Mouse (Mus musculus): ENCODE data around the gene Plekhf1.

Gene Plekhf1

DNA sequence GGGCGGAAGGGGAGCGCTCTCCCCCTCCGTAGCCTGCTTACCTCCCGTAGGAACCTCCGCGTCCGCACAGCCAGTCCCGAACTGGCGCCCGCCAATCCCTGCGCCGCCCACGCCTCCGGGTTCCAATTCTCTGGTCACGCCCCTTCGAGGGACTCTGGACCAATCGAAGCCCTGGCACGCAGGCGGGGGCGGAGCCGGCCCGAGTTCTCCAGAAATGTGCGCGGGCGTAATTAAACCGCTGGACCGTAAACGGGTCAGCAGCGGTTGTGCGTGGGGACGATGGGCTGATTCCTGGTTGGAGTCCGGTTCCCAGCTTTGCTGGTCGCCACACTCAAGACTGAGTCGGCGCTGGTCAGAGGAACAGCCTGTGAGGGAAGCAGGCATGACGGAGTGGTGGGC is at the start of gene Plekhf1:
Gene Plekhf1, minus strand, starts transcription at position 117 of the 399 bp plus-strand sequence.
- DNase-seq (ENCODE audit: low read depth, low spot score), result peak; percentile 51

DNA sequence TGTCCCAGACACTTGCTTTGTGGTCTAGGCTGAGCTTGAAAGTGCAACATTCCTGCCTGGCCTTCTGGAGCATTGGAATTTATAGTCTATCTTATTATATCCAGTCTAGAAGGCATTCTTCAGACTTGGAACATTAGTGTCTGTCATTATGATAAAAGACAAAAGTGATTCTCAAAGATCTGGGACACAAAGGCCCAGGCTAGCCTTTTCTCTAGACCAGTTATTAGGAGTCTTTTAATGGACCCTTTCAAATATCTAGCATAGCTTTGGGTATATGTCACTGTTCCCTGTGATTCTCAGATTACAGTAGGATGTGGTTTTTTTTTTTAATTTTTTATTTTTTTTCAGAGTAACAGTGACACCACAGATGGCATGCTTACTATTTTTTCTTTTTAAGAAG is 44.7 kb upstream of the Plekhf1 start:
- DNase-seq (ENCODE audit: low read depth, low spot score), result no peak

DNA sequence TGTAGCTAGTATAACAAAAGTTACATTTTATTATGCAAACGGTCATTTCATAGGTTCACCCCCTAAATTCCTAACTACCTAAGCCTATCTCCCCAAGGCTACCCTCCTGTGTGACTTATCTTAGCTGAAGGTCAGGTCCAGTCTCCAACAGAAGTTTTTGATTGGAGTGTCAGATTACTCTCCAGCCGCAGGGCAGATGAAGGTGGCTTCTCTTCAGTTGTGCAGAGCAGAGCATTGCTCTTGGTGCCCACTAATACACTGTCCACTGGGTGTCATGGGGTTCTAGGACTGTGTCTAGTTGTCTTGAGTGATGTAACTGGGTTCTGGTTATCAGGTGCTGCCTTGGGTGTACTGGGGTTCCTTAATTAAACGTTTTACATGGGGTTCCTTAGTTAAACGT is 44.0 kb upstream of the Plekhf1 start:
- peak; percentile 4 for DNase-seq (ENCODE audit: low read depth, low spot score)

DNA sequence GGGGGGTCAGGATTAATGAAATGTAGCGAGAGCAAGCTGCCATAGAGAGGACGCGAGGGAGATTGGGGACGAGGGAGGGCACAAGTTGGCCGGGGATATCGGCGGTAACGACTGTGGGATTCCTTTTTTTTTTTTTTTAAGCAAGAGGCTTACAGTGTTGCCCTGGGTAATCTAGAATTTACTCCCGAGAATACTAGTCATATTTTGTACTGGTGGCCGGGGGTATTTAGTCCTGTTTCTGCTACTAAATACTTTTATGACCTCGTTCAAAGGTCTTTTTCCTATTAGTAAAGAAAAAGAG is 43.6 kb upstream of the Plekhf1 start:
- no peak for DNase-seq (ENCODE audit: low read depth, low spot score)

DNA sequence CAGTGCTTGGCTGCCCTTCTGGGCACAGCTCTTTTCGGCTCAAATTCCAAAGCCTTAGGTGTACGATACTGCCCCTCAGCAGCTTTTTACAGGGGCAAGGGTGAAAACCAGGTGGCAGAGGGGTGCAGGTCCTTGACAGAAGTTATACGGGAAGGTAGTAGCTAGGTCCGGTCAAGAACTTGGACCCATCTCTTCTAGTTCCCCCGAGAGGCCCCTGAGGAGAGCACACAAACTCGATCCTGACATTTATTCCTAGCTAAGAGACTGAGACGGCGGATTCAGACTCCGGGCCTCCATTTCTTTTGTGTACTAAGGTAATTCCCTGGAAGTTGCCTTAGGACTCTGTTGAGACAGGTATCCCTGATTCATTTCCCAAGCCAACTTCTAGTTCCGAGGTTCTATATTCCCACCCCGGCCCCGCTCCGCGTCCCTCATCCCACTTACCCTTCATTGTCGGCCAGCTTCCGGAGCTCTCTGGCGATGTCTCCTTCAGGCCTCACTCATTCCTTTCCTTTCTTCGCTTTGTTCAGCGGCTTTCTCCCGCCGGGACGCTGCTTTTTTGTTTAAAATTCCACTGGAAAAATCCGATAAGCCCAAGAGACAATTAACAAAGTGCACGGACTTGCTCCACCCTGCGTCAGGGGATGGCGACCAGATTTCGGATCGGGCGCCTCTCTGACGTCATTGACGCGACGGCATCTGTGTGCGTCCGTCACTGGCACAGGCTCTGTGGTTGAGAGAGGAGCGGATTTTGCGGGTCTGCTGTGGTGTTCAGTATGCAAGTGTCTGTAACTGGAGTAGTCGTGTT is 43.1 kb upstream of the Plekhf1 start, which contains the start of gene Pop4:
Gene Pop4, minus strand, starts transcription at position 721 of the 808 bp plus-strand sequence.
- DNase-seq (ENCODE audit: low read depth, low spot score), result peak; percentile 75

DNA sequence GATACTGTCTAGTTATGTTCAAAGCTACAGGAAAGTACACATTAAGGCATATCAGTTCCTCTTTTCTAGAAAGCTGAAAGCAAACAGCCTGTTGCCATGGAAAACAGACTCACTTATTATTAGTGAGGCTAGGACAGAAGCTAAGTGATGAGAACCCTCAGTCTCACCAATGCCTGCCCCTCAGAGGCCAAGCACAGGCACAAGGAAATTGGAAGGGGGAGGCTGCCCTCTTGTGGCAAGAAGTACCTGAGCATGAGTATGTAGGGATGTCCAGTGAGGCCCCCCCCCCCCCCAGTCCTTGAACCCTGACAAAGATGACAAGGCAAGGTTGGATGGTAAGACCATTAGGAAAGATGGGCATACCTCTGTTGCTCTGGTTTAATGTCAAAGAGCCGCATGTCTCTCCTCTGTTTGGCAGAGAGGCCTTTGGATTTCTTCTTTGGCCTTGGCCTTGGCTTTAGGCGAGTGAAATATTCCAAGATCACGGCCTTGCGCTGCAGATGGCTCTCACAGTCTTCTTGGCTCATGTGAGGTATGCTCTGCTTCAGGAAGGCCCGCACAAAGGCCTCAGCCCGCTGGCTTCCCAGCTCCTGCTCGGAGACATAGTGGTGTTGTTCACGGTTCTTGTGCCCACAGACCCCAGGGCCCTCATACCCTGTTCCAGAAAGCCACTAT is 39.3 kb upstream of the Plekhf1 start:
- DNase-seq (ENCODE audit: low read depth, low spot score), result no peak

DNA sequence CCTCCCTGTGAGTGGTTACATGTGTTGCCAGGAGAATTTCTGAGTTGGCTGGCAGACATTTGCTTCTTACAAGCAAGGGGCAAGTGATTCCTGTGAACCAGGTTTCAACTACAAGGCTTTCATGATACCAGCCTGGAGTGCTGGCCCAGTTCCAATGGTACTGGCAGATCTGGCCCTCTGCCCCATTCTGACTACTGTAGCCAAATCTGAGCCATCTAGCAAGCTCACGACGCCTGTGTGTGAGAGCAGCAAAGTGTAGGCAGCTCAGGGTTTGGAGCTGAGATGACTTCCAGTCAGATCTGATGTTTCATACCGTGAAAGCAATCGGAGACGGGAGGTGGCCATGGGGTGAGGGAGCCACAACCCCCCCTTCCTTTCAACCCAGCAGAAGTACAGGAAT is 34.6 kb upstream of the Plekhf1 start:
- DNase-seq (ENCODE audit: low read depth, low spot score), result no peak

DNA sequence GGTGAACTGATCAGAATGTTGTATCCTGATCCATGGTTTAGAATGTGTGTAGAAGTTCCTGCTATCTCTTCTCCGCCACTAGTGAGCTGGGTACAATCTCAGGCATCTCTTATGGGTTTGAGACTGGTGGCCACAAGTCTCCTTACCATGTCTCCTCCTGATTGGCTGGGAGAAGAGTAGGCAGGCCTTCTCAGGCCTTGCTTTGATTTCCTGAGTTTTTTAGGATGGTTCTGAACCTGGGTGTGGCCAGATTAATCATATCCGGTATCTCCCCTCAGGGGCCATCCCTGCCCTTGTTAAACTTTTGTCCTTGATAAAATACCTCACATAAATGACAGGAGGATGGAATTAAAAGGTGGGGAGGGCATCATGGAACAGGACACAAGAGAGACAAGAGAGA is 31.8 kb upstream of the Plekhf1 start:
- no peak for DNase-seq (ENCODE audit: low read depth, low spot score)

DNA sequence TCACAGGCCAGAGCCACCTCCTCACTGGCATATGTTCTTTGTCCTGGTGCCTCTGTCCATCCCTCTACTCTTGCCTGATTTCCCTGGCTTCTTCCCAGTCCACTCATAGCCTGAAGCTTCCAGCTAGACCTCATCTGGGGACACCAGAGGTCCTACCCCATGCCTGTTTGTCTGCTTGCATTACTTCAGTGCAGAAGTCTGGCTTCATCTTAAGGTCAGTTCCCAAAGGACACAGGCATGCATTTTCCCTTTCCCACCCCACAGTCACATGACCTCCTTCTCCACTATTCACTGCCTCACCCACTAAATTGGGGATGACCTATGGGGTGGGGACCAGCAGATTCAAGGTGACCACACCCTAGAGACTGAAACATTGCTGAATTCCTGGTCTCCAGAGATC is 25.6 kb upstream of the Plekhf1 start:
- no peak for DNase-seq (ENCODE audit: low read depth, low spot score)

DNA sequence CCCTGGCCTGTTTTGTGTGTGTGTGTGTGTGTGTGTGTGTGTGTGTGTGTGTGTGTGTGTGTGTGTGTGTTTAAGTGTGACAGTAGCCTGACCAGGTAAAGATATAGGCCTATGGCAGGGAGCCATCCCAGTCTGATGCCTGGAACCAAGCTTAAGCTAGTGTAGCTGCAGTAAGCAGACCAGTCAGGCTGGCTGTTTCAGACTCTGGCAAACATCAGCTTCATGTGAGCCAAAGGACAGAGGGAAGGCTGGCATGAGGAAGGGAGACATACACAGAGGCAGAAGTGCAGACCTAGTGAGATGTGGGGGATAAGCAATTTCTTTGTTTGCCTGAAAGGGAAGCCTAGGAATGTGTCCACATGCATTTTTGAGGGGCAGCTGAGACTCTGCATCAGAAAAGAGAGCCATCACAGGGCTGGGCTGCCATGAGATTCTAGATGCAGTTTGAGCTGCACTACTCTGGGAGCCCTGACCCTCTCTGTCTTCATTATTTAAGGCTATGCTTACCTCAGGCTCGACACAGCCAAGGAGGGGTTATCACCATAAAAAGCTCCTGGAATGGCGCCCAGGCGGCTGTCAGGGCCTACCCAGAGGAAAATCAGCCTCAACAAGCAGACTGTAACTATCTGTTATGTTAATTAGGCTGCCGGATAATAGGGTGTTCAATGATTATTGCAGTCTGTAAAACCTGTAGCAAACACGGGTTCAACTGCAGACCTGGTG is 23.8 kb upstream of the Plekhf1 start:
- no peak for DNase-seq (ENCODE audit: low read depth, low spot score)

DNA sequence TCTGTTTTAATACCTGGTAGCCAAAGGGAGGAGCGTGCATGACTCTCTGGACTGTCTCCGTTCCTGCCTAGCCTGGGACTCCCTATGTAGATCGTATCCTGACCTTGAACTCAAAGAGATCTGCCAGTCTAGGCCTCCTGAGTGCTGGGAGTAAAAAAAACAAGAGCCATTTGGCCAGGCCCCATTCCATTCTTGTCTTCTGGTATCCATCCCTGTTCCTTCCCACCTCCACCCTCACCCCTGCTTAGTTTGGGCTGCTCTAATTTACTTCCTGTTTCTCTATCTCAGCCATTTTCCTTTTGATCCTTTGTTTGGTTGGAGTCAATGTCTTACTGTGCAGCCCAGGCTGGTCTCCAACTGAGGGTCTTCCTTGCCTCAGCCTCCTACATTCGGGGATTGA is 14.6 kb upstream of the Plekhf1 start:
- DNase-seq (ENCODE audit: low read depth, low spot score), result no peak

DNA sequence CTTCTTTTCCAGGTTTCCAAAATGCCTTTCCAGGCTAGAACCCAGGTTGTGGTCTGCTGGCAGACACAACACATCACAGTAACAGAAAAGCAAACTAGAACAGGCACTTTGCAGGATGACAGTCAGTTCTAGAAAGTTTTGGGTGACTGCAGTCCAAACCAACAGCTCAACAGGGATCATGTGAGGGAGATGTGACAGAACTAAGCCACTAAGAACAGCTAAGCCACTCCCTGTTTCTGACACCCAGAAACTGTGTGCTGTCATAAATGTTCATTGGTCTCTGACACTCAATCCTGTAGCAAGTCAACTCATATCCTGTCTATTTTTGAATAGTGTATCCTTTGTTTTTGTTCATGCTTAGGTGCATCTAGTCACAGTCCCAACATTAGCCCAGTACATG is 9.3 kb upstream of the Plekhf1 start:
- no peak for DNase-seq (ENCODE audit: low read depth, low spot score)

DNA sequence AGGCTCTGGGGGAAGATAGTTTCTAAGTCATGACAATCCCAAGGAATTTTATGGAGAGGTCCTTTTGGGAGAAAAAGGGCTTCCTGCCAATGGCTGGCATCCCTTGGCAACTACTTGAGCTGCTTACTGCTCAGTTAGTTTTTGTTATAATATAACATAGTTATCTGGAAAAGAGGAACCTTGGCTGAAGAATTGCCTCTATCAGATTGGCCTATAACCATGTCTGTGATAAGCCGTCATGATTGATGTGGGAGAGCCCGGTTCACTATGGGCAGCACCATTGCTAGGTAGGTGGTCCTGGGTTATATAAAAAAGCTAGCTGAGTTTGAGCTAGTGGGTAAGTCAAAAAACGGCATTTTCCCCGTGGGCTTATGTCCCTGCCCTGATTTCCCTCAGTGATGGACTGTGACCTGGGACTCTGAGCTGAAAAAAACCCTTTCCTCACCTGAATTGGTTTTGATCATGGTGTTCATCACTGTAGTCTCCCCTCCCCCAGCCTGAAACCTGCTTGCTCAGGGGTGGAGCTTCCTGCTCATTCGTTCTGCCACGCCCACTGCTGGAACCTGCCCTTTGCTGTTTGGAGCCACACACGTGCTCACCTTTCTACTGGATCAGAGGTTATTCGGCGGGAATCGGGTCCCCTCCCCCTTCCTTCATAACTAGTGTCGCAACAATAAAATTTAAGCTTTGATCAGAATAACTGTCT is 8.7 kb upstream of the Plekhf1 start:
- DNase-seq (ENCODE audit: low read depth, low spot score), result no peak

DNA sequence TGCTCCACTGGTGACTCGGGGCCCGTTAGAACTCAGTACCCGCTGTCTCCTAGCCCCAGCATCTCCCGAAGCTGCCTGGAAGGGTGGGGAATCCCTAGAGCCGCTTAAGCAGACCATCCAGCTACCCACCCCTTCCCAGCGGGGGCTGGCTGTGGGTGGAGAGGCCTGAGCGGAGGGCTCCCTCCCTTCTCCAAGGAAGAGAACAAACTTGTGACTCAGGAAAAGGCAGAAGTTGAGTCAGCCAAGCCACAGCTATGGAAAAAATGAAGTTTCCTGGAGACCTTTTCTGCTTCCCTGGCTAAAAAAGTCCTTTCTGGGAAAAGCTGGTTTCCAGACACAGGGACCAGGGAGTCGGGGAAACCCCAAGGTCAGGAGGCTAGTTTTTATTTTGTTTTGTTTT is 2.5 kb upstream of the Plekhf1 start:
- no peak for DNase-seq (ENCODE audit: low read depth, low spot score)

DNA sequence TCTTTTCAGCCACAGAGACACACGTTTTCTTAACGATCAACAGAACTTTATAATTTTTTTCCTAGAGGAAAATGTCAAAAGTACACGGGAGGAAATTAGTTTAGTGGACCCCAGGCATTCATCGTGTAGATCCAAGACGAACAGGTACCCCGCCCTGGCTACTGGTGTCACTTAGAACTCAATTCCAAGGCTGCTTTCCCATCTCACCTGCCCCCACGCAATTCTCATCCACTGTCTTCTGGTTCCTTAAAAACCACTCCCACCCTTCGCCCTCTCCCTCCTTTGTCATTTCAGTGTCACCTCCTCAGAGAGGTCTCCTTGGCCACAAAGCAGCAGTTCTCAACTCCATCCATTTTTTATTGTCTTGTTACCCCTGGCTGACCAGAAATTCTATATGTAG is 513 bp upstream of the Plekhf1 start:
- DNase-seq (ENCODE audit: low read depth, low spot score), result no peak

DNA sequence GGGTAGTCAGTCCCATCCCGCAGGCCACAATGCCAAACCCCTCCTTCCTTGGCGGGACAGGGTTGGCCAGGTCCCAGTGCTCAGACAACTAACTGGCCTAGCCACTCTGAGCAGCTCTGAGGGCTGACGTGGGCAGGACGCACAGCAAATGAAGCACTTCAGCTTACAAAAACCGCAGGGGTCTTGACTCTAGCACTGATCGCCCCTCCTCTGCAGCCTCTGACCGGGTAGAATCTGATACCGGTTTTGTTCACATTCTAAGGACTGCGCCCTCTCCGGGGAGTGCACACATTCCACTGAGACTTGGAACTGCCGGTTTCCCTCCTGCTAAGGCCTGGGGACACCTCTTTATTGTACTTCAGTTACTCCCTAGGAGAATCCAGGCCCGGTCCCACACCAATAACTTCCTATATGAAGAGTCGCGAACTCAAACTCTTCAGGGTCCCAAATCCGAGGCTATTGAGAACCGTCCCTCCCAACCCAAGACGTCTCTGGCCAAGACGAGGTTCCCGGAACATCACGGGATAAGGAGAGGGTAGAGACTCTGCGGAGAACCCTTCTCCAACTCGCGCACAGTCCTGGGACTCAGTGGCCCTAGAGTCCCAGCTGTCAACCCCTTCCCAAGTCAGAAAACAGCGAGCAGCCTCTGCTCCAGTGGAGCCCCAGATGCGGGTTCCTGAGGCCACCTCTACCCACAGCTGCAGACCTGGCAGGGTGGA is 476 bp downstream of the Plekhf1 start:
- no peak for DNase-seq (ENCODE audit: low read depth, low spot score)

DNA sequence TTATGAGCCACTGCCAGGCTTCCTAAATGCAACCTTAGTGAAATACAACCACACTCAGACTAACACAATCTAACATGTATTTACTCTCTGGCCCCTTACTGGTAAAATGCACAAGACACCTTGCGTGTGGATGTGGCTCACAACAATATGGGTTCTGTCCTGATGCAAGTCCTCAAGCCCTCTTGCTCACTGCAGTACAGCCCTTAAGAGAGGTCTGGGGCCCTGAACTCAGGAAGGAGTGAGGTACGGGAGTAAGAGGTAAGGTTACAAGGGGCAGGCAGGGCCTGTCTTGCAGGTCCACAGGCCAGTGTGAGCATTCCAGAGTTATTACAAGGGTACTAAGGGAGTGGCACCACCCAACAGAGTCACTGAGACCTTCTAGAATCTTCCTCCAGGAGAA is 1.6 kb downstream of the Plekhf1 start:
- no peak for DNase-seq (ENCODE audit: low read depth, low spot score)

DNA sequence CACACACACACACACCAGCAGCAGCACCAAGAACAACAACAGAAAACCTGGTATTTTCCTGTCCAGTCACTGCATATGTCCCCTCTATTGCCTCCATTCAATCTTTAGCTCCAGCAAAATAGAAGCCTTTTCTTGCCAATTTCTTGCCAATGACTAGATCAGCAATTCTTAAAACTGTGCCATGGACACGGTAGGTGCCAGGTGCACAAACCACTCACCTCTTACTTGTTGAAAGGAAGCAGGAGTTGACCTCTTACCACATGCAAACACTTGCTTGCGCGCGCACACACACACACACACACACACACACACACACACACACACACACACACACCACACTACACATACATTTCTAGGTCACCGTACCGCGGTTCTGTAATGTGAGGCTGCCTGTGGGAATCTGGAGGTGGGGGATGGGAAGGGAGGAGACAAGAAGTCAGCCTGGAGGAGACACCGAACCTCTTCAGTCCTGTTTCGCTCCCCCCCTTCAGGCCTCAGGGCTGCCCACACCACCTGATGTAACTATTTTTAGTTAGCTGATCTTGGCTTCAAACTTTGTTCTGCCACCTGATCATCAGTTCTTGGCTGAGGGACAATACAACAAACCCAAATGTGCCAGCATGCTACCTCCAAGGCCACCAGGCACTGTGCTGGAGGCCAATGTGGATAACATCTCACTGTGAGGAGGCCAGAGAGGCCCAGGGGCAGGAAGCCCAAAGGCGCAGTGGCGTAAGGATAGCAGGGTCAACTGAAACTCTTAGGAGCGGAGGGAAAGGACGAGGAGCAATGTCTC is 3.0 kb downstream of the Plekhf1 start:
- DNase-seq (ENCODE audit: low read depth, low spot score), result no peak

DNA sequence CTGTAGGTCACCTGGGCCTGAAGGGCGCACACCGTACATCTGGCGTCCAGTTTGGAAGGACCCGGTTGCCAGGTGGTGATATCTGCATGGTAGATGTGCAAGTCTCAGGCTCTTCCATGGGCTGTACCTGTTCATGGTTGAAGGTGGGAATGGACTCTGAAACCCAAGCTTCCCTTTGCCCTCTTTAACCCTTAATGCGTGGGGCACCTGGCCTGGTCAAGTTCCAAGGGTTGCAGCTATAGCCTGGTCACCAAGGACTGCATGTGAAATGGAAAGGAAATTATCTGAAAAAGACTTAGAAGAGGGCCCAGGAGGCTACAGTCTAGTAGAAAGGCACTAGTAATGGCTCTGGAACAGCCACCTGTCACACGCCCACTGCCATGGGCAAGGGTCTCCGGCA is 7.0 kb downstream of the Plekhf1 start:
- no peak for DNase-seq (ENCODE audit: low read depth, low spot score)

DNA sequence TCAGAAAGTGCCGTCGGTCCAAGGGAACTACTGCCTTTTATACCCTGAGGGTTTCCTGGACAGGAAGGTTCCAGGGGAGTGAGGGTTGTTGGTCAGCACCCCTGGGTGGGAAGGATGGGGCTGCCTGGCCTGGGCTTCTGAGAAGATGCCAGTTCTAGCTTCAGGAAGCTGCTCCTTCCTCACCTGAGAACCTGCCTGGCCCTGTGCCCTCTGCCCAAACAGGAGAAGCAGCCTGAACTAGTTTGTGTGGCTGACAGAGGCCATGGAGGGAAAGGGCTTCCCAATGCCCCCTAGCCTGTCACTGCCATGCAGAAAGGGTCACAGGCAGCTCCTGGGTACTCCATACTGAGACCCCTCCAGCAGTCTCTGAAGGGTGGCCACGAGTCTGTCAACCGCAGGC is 8.3 kb downstream of the Plekhf1 start:
- no peak for DNase-seq (ENCODE audit: low read depth, low spot score)
